In the genomic region with DNA sequence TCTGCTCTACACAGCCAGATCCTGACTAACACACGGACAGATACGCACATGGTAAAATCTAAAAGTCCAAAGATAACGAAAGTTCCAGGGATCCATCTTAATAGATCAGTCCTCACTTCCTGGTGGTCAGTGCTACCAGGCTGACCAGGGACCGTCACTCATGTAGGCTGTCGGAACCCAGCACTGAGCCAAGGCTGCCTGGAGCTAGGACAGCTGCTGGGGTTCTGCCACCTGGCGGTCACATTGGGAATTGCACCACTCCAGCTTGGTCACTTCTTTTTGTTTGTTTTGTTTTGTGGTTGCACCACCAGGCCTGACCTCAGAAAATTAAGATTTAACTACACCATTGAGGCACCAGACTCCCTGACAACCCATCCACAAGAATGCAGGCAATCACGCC, we compare ENCODE assay signal across 10 mouse cellular contexts. TPM values are rescaled to one million over a fixed set of nuclear protein-coding genes. Genes with fewer than 3 reads are reported as not detected.
DNase-seq lines count a peak whose midpoint lies in the region; ATAC-seq lines count a peak whose summit lies in the region.
"Had no signal": no experiment of that assay in that cellular context is flagged by ENCODE, and none has a peak within 500 bp of the region (broad histone marks: within the 10 kb centered on the region; RNA-seq: fewer than 3 reads in every experiment).

No protein-coding gene starts in this region.

- H3K27me3 ChIP-seq in splenic B cell, adult 2 months (ENCODE audit: control insufficient read depth, insufficient read depth, low read length, poor library complexity, severe bottlenecking) = no peaks in the 10 kb centered on the region

- intact Hi-C loops in heart, postnatal 25 days (cut with DNase I) = loop anchor here (2.0 to 10.0 kb wide), 2 partner anchors 309 to 337 kb away; no protein-coding TSS in a partner anchor

- ATAC-seq in megakaryocyte, adult 5-6 weeks (ENCODE audit: poor library complexity, severe bottlenecking) = peak; percentile 61

- peak; percentile 43 to 75 for DNase-seq in heart, adult 18-20 months
- DNase-seq in heart, postnatal 25 days (ENCODE audit: low spot score) = no peak
- peak; percentile 48 to 71 for DNase-seq in urinary bladder, postnatal 4 days (ENCODE audit: low spot score in 2 of 2)
- no peak for DNase-seq in urinary bladder, postnatal 10 days (ENCODE audit: low spot score)
- DNase-seq in embryo, embryonic 10.5 days (ENCODE audit: low spot score) = peak; percentile 81
- DNase-seq in kidney, adult 9 months = peak; percentile 47
- peak; percentile 73 for DNase-seq in splenic B cell, adult 2 months (ENCODE audit: low read depth, low spot score)

- H3K36me3 ChIP-seq in splenic B cell, adult 2 months (ENCODE audit: control insufficient read depth, insufficient read depth, low read length, poor library complexity, severe bottlenecking) = no peaks in the 10 kb centered on the region
- H3K36me3 ChIP-seq: hindbrain, embryonic 15.5 days; neural tube, embryonic 12.5 days had no signal

RNA-seq across cellular contexts. Expression of a gene that starts 14.6 kb away (rescaled TPM):
- 10 to 100 TPM; 13.8 to 23.8 TPM for total RNA-seq in heart, adult 18-20 months (2021)
- total RNA-seq in heart, postnatal 25 days (2021) = 10 to 100 TPM; 11.9 to 12.6 TPM
- 28.0 and 30.1 TPM in 2 replicates for total RNA-seq in megakaryocyte, adult 5-6 weeks (2015)
- 43.1 and 45.3 TPM in 2 replicates for total RNA-seq in megakaryocyte, adult 5-6 weeks (2017)

Comparison
In these comparisons a context has a peak if more than half of its experiments do, and no peak if none do; other contexts are left out.
1. DNase-seq: peak in heart, adult 18-20 months (2 of 2), urinary bladder, postnatal 4 days (2 of 2), embryo, embryonic 10.5 days (single experiment), kidney, adult 9 months (single experiment) and splenic B cell, adult 2 months (single experiment); none in heart, postnatal 25 days (single experiment) and urinary bladder, postnatal 10 days (single experiment).